Mouse (Mus musculus): ENCODE measurements around the gene Gpn3. TPM values are rescaled to one million over a fixed set of nuclear protein-coding genes. Genes with fewer than 3 reads are reported as not detected.

Gene Gpn3
- polyA plus RNA-seq, 1 experiment = 35.9 TPM

DNA sequence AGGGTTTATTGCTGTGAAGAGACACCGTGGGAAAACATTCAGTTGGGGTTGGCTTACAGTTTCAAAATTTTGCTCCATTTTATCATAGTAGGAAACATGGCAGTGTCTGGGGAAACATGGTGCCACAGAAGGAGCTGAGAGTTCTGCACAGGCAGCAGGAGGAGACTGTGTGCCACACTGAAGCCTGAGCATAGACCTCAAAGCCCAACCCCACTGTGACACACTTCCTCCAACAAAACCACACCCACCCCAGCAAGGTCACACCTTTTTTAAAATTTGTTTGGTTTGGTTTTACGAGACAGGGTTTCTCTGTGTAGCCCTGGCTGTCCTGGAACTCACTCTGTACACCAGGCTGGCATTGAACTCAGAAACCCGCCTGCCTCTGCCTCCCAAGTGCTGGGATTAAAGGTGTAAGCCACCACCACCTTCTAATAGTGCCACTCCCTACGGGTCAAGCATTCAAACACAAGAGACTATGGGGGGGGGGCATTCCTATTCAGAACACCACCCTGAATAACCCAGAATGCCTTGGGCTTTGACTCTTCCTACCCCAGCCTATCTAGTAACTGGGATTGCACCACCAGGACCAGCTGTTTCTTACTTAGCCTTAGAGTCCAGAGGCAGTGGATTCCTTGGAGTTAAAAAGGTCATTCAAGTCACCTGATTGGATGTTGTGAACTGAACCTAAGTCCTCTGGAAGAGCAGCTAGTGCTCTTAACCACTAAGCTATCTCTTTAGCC is 58.5 kb downstream of the Gpn3 start:
- Histone ChIP-seq H3K79me3 (ENCODE audit: low read depth) (peaks cover 15% of the 10 kb centered on the region), H3K36me3 (ENCODE audit: control insufficient read depth, insufficient read depth) (peaks cover 60% of the 10 kb centered on the region), H3K27me3 (ENCODE audit: control insufficient read depth, insufficient read depth, insufficient read length) (no peaks in the 10 kb centered on the region), H3ac (ENCODE audit: control insufficient read depth, insufficient read length, low read depth) (no peak overlapping the region), H3K4me3 (ENCODE audit: insufficient read depth, poor library complexity, severe bottlenecking) (no peak overlapping the region), H3K79me2 (ENCODE audit: control insufficient read depth, insufficient read depth) (peaks cover 25% of the 10 kb centered on the region)
- TF ChIP-seq USF1 (IDR thresholded peaks at IDR 0.05; ENCODE audit: low read depth) (no peak), CTCF (IDR thresholded peaks at IDR 0.05; ENCODE audit: control insufficient read depth, insufficient read depth, insufficient read length) (no peak), MYOG (IDR thresholded peaks at IDR 0.05; ENCODE audit: control insufficient read depth, extremely low read depth, insufficient read length) (no peak), MAX (IDR thresholded peaks at IDR 0.05) (no peak), FOSL1 (IDR thresholded peaks at IDR 0.05; ENCODE audit: insufficient read depth, low read length, poor library complexity, severe bottlenecking) (no peak), CEBPB (IDR thresholded peaks at IDR 0.05; ENCODE audit: low read depth) (no peak), MYOD1 (IDR thresholded peaks at IDR 0.05; ENCODE audit: control insufficient read depth, insufficient read length, low read depth) (no peak)

DNA sequence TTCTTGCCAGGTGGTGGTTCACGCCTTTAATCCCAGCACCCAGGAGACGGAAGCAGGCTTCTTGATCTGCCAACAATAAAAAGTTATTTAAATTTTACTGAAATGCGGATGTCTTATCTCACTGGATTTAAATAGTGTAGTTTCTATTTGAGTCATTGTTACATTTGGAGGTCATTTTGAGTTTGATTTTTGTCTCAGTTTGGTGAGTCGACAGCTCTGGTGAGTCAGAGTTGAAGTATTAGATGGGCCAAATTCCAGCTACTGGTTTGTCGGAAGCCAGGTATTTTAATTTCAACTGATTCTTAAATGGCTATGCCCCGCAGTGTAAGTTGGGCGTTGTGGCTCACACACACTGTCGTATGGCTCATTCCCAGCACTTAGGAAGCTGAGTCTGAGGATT is 59.5 kb downstream of the Gpn3 start:
- H3K79me2 ChIP-seq (ENCODE audit: control insufficient read depth, insufficient read depth) = peaks cover 15% of the 10 kb centered on the region
- H3ac ChIP-seq (ENCODE audit: control insufficient read depth, insufficient read length, low read depth) = no peak overlapping the region
- H3K4me3 ChIP-seq (ENCODE audit: insufficient read depth, poor library complexity, severe bottlenecking) = no peak overlapping the region
- no peaks in the 10 kb centered on the region for H3K27me3 ChIP-seq (ENCODE audit: control insufficient read depth, insufficient read depth, insufficient read length)
- H3K36me3 ChIP-seq (ENCODE audit: control insufficient read depth, insufficient read depth) = peaks cover 61% of the 10 kb centered on the region
- peaks cover 7% of the 10 kb centered on the region for H3K79me3 ChIP-seq (ENCODE audit: low read depth)
- TF ChIP-seq FOSL1 (IDR thresholded peaks at IDR 0.05; ENCODE audit: insufficient read depth, low read length, poor library complexity, severe bottlenecking) = no peak
- TF ChIP-seq MYOD1 (IDR thresholded peaks at IDR 0.05; ENCODE audit: control insufficient read depth, insufficient read length, low read depth) = no peak
- TF ChIP-seq MYOG (IDR thresholded peaks at IDR 0.05; ENCODE audit: control insufficient read depth, extremely low read depth, insufficient read length) = no peak
- TF ChIP-seq CEBPB (IDR thresholded peaks at IDR 0.05; ENCODE audit: low read depth) = no peak

Other genes starting within 250 kb of the Gpn3 start
- not detected for gene Ccdc63, start 231.1 kb upstream of the Gpn3 start, polyA plus RNA-seq (2012; fragmentation: generic; extraction: Trizol)
- 183 TPM for gene Ppp1cc, start 213.6 kb upstream of the Gpn3 start, polyA plus RNA-seq (2012; fragmentation: generic; extraction: Trizol)
- 0.02 TPM for gene Hvcn1, start 165.1 kb upstream of the Gpn3 start, polyA plus RNA-seq (2012; fragmentation: generic; extraction: Trizol)
- 2.6 TPM for gene Tctn1, start 107.4 kb upstream of the Gpn3 start, polyA plus RNA-seq (2012; fragmentation: generic; extraction: Trizol)
- gene Pptc7, start 87.5 kb upstream of the Gpn3 start, polyA plus RNA-seq (2012; fragmentation: generic; extraction: Trizol) = 6.3 TPM
- gene Rad9b, start 17.6 kb upstream of the Gpn3 start, polyA plus RNA-seq (2012; fragmentation: generic; extraction: Trizol) = 0.73 TPM
- 148 TPM for gene Vps29, start 17.5 kb upstream of the Gpn3 start, polyA plus RNA-seq (2012; fragmentation: generic; extraction: Trizol)
- 49.5 TPM for gene Fam216a, start 488 bp downstream of the Gpn3 start, polyA plus RNA-seq (2012; fragmentation: generic; extraction: Trizol)
- gene Arpc3, start 20.0 kb downstream of the Gpn3 start, polyA plus RNA-seq (2012; fragmentation: generic; extraction: Trizol) = 185 TPM
- 45.3 TPM for gene Anapc7, start 49.8 kb downstream of the Gpn3 start, polyA plus RNA-seq (2012; fragmentation: generic; extraction: Trizol)
- gene Atp2a2, start 130.3 kb downstream of the Gpn3 start, polyA plus RNA-seq (2012; fragmentation: generic; extraction: Trizol) = 101 TPM
- 3.5 TPM for gene Ift81, start 242.6 kb downstream of the Gpn3 start, polyA plus RNA-seq (2012; fragmentation: generic; extraction: Trizol)

Measured in C2C12 (cell line).